Mouse (Mus musculus): ENCODE data around the gene Pdk4. TPM values are rescaled to one million over a fixed set of nuclear protein-coding genes. Genes with fewer than 3 reads are reported as not detected.

The Pdk4 gene
- 0.84 and 1.5 TPM in 2 replicates for polyA plus RNA-seq (2012; rRNA removed)

- Histone ChIP-seq H3K4me1 (ENCODE audit: control insufficient read depth, insufficient read depth, low read length) (peaks cover 7% of the 10 kb centered on the region), H3K27ac (ENCODE audit: control insufficient read depth, insufficient read depth, low read depth, low read length) (peak within 1 kb of the TSS; percentile 50), H3K4me3 (ENCODE audit: control insufficient read depth, low read depth, low read length) (peak within 1 kb of the TSS; percentile 66), H3K27me3 (ENCODE audit: control insufficient read depth, insufficient read depth, low read length) (no peaks in the 10 kb centered on the region), H3K36me3 (ENCODE audit: control insufficient read depth, insufficient read depth, low read length) (no peaks in the 10 kb centered on the region)
- TF ChIP-seq CTCF (IDR thresholded peaks at IDR 0.05; ENCODE audit: control insufficient read depth, insufficient read depth, insufficient replicate concordance, low read depth, low read length) = no peak
- no peak for TF ChIP-seq POLR2A (IDR thresholded peaks at IDR 0.05; ENCODE audit: control insufficient read depth, low read depth, low read length)
Measured at GRCm38 (mm10) chr6:5495961-5496853, at the start of gene Pdk4. Gene Pdk4 (minus strand): TSS chr6:5496309.

DNA sequence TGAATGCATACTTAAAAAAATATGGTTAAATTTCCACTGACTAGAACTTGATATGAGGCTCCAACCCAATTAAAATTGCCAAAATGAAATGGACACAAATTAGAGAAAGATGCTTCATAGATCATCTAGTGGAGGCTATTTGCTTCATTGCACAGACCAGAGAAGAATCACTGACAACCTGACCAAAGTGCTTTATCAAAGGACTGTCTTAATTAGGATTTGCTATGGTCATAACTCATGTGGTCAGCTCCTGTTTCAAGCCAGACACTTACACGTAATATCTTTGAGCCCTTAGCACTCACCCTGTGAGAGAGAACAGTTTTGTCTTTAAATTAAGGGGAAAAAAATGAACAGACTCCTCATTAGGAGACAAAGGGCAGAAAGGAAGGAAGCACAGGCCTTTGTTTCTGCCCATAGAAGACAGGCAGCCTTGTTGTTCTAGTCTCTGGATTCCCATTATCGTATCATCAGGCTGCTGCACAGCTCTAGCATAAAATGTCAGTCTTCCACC, 41.8 kb upstream of the Pdk4 start:
- no peak for TF ChIP-seq POLR2A (IDR thresholded peaks at IDR 0.05; ENCODE audit: control insufficient read depth, low read depth, low read length)
- TF ChIP-seq CTCF (IDR thresholded peaks at IDR 0.05; ENCODE audit: control insufficient read depth, insufficient read depth, insufficient replicate concordance, low read depth, low read length) = no peak
- Histone ChIP-seq H3K27me3 (ENCODE audit: control insufficient read depth, insufficient read depth, low read length) (no peaks in the 10 kb centered on the region), H3K36me3 (ENCODE audit: control insufficient read depth, insufficient read depth, low read length) (no peaks in the 10 kb centered on the region), H3K4me3 (ENCODE audit: control insufficient read depth, low read depth, low read length) (no peak overlapping the region), H3K4me1 (ENCODE audit: control insufficient read depth, insufficient read depth, low read length) (no peaks in the 10 kb centered on the region), H3K27ac (ENCODE audit: control insufficient read depth, insufficient read depth, low read depth, low read length) (no peak overlapping the region)

- TF ChIP-seq CTCF (IDR thresholded peaks at IDR 0.05; ENCODE audit: control insufficient read depth, insufficient read depth, insufficient replicate concordance, low read depth, low read length) = no peak
- TF ChIP-seq POLR2A (IDR thresholded peaks at IDR 0.05; ENCODE audit: control insufficient read depth, low read depth, low read length) = no peak
- Histone ChIP-seq H3K27me3 (ENCODE audit: control insufficient read depth, insufficient read depth, low read length) (no peaks in the 10 kb centered on the region), H3K27ac (ENCODE audit: control insufficient read depth, insufficient read depth, low read depth, low read length) (no peak overlapping the region), H3K4me1 (ENCODE audit: control insufficient read depth, insufficient read depth, low read length) (no peaks in the 10 kb centered on the region), H3K36me3 (ENCODE audit: control insufficient read depth, insufficient read depth, low read length) (no peaks in the 10 kb centered on the region), H3K4me3 (ENCODE audit: control insufficient read depth, low read depth, low read length) (no peak overlapping the region)
Measured at GRCm38 (mm10) chr6:5535754-5536153, 39.6 kb upstream of the Pdk4 start.

DNA sequence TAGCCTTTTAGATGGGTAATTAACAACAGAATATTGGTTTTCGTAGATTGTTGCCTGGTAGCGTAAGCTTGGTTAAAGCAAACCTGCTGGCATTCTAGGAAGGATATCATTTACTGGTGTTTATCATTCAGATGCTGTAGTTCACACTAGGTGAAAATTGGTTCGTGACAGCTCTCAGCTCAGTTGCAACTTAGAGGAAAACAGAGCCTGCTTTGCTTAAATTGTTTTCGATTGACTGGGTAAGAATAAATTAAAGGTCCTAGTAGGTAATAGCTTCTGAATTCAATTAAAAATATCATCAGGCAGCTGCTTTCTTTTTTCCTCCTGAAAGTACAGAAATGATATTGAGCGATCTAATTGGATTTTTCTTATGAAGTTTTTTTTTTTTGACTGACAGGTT, 21.0 kb upstream of the Pdk4 start:
- Histone ChIP-seq H3K27me3 (ENCODE audit: control insufficient read depth, insufficient read depth, low read length) (no peaks in the 10 kb centered on the region), H3K4me3 (ENCODE audit: control insufficient read depth, low read depth, low read length) (no peak overlapping the region), H3K4me1 (ENCODE audit: control insufficient read depth, insufficient read depth, low read length) (no peaks in the 10 kb centered on the region), H3K27ac (ENCODE audit: control insufficient read depth, insufficient read depth, low read depth, low read length) (no peak overlapping the region), H3K36me3 (ENCODE audit: control insufficient read depth, insufficient read depth, low read length) (no peaks in the 10 kb centered on the region)
- TF ChIP-seq POLR2A (IDR thresholded peaks at IDR 0.05; ENCODE audit: control insufficient read depth, low read depth, low read length) (no peak), CTCF (IDR thresholded peaks at IDR 0.05; ENCODE audit: control insufficient read depth, insufficient read depth, insufficient replicate concordance, low read depth, low read length) (no peak)

- H3K27me3 ChIP-seq (ENCODE audit: control insufficient read depth, insufficient read depth, low read length) = no peaks in the 10 kb centered on the region
- peak overlapping the region; percentile 52 for H3K27ac ChIP-seq (ENCODE audit: control insufficient read depth, insufficient read depth, low read depth, low read length)
- TF ChIP-seq CTCF (IDR thresholded peaks at IDR 0.05; ENCODE audit: control insufficient read depth, insufficient read depth, insufficient replicate concordance, low read depth, low read length) (no peak), POLR2A (IDR thresholded peaks at IDR 0.05; ENCODE audit: control insufficient read depth, low read depth, low read length) (no peak)
- H3K36me3 ChIP-seq (ENCODE audit: control insufficient read depth, insufficient read depth, low read length) = no peaks in the 10 kb centered on the region
- H3K4me3 ChIP-seq (ENCODE audit: control insufficient read depth, low read depth, low read length) = no peak overlapping the region
- H3K4me1 ChIP-seq (ENCODE audit: control insufficient read depth, insufficient read depth, low read length) = no peaks in the 10 kb centered on the region
Measured at GRCm38 (mm10) chr6:5509757-5510156, 13.6 kb upstream of the Pdk4 start.

DNA sequence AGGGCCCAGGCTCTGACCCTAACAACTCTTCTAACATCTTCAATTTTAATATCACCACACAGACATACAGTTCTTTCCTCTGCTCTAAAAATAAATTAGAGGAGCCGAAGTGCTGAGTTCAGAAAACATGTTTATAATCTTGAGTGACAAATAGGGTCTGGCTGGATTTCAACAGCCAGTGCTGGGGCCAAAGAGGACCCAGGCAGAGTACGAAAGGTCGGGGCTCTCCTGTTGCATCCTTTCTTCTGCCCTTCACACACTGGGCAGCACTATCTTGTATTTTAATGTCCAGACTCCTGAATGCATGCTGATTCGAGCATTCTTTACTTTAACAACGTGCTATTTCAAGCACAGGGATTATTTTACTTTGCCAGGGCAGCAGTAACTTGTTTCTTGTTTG, 13.2 kb upstream of the Pdk4 start:
- H3K4me1 ChIP-seq (ENCODE audit: control insufficient read depth, insufficient read depth, low read length) = no peaks in the 10 kb centered on the region
- no peaks in the 10 kb centered on the region for H3K27me3 ChIP-seq (ENCODE audit: control insufficient read depth, insufficient read depth, low read length)
- H3K27ac ChIP-seq (ENCODE audit: control insufficient read depth, insufficient read depth, low read depth, low read length) = peak overlapping the region; percentile 67
- TF ChIP-seq POLR2A (IDR thresholded peaks at IDR 0.05; ENCODE audit: control insufficient read depth, low read depth, low read length) = no peak
- no peak for TF ChIP-seq CTCF (IDR thresholded peaks at IDR 0.05; ENCODE audit: control insufficient read depth, insufficient read depth, insufficient replicate concordance, low read depth, low read length)
- H3K4me3 ChIP-seq (ENCODE audit: control insufficient read depth, low read depth, low read length) = no peak overlapping the region
- no peaks in the 10 kb centered on the region for H3K36me3 ChIP-seq (ENCODE audit: control insufficient read depth, insufficient read depth, low read length)

DNA sequence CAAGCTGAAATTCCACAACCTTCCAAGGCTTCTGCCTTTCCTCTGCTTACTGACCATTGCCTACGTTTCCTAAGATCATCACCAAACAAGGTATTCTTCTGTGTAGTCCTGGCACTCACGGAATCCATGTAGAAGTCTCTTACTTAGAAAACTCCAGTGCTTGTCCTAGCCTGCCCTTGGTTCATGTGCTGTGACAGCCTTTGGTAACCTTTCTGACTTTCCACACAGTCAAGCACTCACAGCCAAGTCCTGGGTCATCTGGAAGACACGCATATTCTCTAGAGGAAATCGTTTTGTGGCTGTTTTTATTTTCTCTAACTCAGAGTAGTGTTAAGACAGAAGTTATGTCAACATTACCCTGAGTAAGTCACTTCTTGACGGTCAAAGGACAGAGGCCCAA, 11.7 kb upstream of the Pdk4 start:
- Histone ChIP-seq H3K36me3 (ENCODE audit: control insufficient read depth, insufficient read depth, low read length) (no peaks in the 10 kb centered on the region), H3K4me3 (ENCODE audit: control insufficient read depth, low read depth, low read length) (no peak overlapping the region), H3K27ac (ENCODE audit: control insufficient read depth, insufficient read depth, low read depth, low read length) (no peak overlapping the region), H3K4me1 (ENCODE audit: control insufficient read depth, insufficient read depth, low read length) (no peaks in the 10 kb centered on the region), H3K27me3 (ENCODE audit: control insufficient read depth, insufficient read depth, low read length) (no peaks in the 10 kb centered on the region)
- no peak for TF ChIP-seq CTCF (IDR thresholded peaks at IDR 0.05; ENCODE audit: control insufficient read depth, insufficient read depth, insufficient replicate concordance, low read depth, low read length)
- no peak for TF ChIP-seq POLR2A (IDR thresholded peaks at IDR 0.05; ENCODE audit: control insufficient read depth, low read depth, low read length)

Data from testis, adult 2 months (tissue).